Mouse (Mus musculus): ENCODE results near the gene Rbbp8nl.

Rbbp8nl gene

DNA sequence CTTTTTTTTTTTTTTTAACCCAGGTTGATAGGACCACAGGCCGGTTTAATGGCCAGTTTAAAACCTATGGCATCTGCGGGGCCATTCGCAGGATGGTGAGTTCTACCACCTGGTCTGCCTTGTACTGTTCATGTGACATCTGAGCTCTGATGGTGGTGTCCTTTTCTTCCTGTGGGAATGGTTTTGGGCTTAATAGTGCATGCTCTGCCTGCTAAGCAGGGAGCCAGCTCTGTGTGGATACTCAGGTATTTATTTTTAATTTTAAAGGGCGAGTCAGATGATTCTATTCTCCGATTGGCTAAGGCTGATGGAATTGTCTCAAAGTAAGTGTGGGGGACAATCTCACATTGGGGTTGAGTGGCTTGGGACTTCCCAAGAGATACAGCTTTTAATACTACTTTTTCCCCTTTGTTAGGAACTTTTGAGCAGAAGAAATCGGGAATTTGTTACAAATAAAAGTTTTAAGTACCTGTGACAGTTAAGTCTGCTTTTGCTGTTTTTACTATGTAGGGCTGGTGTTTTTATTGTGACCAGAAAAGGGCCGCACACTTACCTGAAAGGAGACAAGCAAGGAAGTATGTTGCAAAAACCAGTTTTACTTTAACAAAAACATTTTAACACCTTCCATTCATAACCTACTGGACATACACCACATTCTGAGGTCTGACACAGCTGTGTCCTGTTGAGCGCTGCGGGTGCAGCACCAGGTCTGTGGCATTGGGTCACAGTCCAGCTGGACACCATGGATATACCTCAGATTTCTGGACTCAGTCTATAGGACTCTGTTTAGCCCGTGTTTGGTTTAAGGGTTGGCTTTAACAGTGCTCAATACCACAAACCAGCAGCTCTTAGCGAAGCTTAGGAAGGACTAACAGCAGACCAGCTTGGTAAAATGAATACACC lies 31.5 kb downstream of the Rbbp8nl start:
- no peak for DNase-seq (ENCODE audit: low spot score)

DNA sequence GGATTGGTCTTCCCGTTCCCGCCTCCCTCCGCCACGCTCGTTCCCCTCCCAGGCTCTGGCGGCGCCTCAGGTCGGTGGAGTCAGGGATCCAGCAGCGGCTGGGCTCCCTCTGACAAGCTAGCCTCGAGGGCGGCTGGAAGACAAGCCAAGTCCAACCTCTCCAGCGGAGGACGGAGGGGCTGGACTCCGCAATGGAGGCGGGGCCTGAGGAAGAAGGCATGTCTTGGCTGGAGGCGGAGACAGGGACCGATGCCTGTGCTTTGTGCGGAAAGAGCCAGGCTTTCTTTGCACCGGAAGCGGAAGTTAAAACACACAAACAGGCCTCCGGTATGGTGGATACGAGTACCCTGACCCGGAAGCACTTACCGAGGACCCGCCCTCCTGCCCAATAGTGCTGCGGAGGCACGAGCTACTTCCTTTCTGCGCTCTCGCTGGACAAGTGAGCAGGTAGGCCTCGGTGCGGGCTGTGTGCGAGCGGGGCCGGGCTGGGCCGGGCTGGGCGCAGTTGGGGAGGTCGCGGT lies 32.6 kb downstream of the Rbbp8nl start, which contains the start of gene Rps21:
Gene Rps21 (plus strand): TSS at position 377 of the 521 bp plus-strand sequence.
- peak; percentile 98 for DNase-seq (ENCODE audit: low spot score)

DNA sequence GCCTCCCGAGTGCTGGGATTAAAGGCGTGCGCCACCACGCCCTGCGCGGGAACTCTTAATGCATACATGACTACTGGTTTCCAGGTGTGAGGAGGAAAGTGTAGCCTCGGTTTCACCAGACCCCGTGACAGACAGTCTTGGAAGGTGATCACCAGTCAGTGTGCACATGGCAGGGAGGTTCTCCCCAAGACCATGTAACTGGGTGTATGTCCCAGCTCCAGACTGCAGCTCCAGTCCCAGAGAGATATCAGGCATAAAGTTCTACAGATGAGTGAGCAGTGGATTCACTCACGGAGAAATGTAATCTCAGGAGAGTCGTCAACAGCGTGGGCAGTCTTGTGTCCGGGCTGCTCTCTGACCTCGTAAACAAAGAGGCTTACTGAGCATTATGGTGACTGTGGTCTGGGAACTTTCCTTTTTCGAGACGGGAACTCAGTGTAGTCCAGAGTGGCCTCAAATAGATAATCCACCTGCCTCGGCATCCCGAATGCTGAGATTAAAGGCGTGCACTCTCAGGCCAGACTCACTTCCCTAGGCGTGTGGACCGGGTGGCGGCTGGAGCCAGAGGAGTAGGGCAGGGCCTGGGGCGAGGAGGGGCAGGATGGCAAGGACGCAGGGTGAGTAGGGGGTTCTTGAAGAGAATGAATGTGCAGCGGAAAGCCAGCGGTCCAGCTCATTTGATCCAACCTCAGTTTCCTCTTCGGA lies 33.2 kb downstream of the Rbbp8nl start:
- no peak for DNase-seq (ENCODE audit: low spot score)

DNA sequence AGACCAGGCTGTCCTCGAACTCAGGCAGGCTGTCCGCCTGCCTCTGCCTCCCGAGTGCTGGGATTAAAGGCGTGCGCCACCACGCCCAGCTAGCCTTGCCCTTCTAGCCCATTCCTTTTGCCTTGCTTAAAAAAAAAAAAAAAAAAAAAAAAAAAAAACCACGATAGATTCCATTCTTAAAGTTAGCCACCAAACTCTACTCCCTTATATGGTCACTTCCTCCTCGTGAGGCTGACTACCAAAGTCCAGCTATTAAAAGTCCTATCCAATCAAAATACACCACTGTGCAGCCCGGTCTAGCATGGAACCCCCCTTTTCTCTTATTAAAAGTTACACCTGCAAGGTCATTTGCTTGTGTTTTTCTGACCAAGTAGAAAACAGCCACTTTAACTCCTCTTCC lies 34.0 kb downstream of the Rbbp8nl start:
- DNase-seq (ENCODE audit: low spot score): no peak

DNA sequence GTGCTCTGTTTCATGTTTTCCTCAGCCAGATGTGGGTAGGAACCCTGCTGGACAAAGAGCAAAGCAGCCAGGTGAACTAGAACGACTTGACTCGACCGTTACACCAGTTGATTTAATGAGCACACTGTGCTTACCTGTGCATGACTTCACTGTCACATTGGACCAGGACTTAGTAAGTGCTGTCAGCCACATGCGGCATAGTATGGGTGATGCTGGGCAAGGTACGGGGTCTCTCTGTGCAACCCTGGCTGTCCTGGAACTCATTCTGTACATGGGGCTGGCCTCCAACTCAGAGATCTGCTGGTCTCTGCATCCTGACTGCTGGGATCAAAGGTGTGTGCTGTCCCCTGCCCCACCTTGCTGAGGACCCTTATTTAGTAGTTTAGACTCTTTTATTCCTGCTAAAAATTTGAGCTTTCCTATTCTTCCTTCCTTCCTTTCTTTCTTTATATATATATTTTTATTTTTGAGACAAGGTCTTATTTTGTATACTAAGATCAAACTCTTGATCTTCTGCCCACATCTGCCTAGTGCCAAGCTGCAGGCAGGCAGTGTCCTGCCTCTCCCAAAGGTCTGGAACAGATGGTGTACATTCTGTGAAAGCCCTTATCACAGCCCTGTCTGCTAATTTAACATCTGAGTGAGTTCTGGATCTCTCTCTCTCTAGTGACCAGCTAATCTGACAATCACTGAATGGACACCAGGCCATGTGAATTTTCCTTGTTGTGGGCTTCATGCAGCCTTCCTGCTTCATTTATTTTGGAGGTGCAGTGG lies 35.1 kb downstream of the Rbbp8nl start:
- DNase-seq (ENCODE audit: low spot score): no peak

DNA sequence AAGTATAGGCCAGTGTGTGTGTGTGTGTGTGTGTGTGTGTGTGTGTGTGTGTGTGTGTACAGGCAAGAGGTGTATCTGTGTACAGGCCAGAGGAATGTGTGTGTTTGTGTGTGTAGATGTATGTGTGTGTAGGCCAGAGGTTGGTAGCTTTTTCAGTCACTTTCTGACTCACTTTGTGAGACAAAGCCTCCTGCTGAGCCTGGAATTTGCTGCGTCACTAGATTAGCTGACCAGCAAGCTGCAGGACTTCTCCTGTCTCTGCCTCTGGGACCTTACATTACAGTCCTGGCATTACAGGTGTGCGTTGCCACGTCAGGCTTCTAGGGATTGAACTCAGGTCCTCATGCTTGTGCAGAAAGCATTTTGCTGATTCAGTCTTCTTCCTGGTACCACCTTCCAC lies 37.8 kb downstream of the Rbbp8nl start:
- DNase-seq (ENCODE audit: low spot score): no peak

DNA sequence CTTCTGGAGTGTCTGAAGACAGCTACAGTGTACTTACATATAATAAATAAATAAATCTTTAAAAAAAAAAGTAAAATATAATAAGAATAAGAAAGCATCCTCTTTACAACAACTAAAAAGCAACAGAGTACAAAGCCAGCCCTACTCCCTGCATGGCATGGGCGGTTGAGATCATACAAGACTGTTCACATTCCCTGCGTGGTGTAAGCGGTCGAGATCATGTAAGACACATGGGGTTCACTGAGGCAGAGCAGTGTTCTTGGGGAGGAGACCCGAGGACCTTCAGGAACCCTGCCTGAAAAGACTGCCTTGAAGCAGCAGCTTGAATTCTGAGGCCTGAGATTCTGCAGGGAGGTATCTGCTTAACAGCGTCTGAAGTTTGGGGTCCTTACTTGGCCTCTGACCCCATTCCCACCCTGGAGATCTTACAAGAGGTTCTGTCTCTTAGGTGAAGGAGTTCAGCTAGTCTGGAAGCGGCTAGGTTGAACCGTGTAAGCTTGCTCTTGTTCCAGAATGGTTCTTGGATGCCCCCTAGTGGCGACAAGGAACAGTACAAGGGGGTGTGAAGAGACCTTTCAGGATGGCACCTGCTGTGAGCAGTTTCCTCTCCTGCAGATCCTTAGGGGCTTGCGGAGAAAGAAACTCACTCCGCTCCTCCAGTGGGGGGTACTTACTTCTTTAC lies 38.6 kb downstream of the Rbbp8nl start:
- peak; percentile 70 for DNase-seq (ENCODE audit: low spot score)

DNA sequence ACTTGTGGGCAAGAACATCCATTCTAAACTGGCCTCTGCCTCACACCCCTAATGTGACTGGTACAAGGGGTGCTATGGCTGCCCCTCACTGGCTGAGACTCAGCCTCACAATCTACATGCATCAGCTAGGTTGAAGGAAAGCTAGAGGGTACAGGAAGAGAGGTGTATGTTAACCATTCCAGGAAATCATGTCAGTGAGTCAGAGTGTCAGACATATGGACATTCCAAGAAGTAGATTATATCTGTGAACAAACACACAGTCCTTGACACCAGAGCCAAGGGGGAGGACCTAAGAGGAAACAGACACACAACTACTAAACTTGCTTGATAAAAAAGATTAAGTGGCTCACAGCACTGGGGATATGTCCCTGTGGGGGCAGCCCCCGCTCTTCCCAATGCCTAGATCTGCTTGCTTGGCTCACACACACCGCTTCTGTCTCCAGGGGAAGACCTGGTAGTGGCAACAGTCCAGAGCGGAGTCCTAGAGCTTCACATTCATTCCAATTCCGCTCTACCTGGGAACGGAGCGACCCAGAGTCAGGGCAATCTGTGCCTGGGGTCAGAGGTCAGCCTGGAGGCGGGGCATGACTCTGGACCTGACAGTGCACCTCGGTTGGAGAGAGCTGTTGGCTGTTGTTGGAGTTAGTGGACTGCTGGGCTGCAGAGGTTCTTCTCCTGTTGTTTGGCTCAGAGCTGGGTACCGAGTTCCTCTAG lies 40.6 kb downstream of the Rbbp8nl start:
- DNase-seq (ENCODE audit: low spot score): no peak

DNA sequence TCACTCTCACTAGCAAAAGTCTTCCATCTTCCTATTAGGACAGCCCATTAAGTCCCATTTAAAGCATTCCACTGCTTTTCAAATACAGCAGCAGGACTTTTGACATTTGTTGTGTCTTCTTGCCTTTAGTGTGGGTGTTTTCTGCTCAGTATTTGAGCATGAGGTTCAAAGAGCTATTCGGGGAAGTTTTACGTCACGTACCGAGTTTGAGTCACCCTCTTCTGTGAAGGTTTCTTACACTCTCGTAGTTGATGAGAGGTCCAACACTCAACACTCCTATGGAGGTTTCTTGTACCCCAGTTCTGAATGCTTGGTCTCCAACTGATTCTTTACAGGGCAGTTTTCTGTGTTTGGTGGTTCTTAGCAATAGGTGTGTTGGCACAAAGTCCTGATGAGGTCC lies 41.8 kb downstream of the Rbbp8nl start:
- DNase-seq (ENCODE audit: low spot score): no peak

DNA sequence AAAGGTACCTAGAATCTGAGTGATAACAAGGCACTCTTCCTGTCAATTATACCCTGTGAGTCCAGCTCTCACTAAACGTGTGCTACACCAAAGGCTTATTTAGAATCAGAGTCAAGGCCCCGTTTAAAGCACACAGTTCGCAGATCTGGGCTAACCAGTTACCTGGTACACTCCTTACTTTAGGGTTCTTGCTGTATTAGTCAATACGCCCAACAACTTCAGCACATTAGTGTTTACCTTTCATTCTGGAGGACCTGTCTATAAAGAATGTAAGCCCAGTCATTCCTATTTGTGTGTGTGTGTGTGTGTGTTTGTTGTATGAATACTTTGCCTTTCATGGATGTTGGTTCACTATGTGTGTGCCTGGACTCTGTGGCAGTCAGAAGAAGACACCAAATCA lies 46.6 kb downstream of the Rbbp8nl start:
- DNase-seq (ENCODE audit: low spot score): no peak

DNA sequence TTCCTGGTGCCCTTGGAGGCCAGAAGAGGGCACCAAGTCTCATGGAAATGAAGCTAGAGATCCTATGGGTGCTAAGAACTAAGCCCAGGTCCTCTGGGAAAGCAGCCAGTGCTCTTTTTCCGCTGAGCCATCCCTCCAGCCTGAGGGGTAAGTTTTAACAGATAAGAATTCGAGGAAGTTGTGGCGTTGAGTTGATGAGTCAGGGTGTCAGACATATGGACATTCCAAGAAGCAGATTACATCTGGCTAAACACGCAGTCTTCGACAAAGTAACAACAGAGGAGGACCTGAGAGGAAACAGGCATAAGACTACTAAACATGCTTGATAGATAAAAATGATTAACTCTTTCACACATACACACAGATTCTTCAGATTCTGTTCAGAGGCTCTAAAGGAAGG lies 51.1 kb downstream of the Rbbp8nl start:
- no peak for DNase-seq (ENCODE audit: low spot score)

DNA sequence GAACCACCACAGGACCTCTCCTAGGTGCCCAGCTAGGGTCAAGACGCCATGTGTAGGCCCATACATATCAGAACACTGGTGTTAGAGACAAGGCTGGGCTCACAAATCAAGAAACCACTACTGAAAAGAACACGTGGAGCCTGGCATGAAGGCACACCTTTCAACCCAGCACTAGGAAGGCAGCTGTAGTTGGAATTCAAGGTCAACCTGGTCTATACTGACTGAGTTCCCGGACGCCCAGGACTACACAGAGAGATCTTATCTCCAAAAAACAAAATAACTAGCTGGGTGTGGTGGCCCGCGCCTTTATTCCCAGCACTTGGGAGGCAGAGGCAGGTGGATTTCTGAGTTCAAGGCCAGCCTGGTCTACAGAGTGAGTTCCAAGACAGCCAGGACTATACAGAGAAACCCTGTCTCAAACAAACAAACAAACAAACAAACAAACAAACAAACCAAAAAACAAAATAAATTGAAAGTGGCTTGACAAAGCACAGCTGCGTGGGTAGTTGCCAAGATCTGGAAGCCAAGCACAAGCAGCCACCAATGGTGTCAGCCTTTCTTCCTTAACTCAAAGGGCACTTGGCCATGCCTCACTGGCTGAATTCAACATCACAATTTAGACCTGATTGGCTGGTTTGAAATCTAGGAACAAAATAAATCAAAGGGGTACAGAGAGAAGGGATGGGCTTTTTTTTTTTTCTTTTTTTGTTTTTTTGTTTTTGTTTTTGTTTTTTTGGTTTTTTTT lies 51.9 kb downstream of the Rbbp8nl start:
- no peak for DNase-seq (ENCODE audit: low spot score)

DNA sequence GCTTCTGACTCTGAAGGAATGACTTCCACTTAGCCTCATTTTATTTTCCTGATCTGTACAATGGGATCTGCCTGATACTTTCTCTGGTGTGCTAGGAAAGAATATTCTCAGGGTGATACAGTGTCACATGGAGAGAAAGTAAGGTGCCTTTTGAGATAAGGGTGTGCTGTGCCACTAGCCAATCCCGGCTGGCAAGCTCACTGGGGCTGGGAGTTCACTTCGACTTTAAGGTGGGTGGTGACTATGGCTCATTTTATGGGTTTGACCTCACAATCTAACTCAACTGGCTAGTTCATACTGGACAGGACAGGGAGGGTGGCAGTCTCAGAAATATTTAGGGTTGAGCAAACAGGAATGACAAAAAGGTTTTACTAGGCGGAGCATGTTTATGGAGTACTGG lies 52.7 kb downstream of the Rbbp8nl start:
- DNase-seq (ENCODE audit: low spot score): no peak

DNA sequence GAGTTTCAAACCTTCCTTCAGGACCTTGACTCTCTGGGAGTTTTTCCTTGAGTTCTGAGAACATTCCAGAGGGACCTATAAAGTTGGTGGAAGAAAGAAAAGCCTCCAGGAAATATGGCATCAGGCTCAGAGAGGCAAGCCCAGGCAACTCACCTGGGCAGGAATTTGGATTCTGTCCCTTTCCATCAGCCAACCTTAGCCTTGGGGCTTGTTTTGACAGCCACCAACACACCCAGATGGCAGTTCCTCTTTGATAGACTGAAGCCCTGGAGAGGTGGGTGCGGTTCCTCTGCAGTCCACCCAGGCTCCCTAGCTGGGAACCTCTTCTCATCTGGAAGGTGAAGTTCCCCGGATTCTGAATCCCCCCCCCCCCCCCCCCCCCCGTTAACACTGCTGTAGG lies 53.2 kb downstream of the Rbbp8nl start:
- no peak for DNase-seq (ENCODE audit: low spot score)

DNA sequence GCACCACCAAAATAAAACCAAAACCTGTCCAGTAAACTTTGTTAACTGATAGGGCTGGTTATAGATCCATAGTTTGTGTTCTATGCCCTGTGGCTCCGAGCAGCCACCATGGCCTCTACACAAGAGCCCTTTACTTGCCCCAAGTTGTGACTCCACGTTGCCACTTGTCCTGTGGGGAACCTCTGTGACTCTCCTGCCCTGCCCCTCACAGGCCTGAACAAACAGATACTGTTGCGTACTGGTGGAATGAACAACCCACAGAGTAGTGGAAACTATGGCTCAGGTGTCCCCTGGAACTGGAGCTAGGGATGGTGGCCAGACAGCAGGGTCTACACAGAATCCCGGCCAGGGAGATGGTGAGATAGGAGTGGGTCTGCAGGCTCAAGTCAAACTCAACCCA lies 53.9 kb downstream of the Rbbp8nl start:
- DNase-seq (ENCODE audit: low spot score): no peak

DNA sequence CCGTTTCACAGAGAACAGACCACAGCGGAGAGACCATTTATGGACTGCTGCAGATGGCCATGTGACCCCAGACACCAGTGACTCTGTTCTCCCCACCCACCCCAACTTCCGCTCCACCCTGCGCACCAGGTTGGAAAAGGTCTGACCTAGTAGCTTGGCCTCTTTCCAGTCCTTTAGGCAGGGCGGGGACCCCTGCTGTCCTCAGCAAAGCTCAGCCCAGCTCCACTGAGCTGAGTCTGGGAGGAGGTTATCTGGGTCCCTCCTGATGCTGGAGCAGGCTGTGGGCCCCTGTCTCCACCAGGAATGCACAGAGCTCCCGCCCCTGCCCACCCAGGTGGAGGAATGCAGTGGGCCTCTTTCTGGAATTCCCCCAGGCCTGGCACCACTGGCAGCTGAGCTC lies 54.7 kb downstream of the Rbbp8nl start:
- DNase-seq (ENCODE audit: low spot score): no peak

DNA sequence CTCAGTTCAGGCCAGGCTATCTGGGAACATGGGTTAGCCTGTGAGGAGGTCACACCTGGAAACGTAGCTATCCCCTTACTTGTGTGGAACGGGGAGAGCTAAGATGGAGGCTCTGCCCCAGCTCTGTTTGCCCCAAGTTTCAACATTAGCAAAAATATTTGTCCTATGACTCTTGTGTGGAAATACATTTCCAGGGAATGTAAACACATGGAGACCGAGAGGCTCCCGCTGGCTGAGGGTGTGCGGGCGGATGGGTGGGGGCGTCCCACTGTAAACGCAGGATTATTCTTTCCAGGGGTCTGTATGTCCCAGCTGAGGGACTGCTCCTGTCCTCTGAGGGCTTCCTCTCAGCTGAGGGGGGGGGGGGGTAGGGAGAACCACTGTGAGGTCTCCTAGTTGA lies 55.3 kb downstream of the Rbbp8nl start:
- no peak for DNase-seq (ENCODE audit: low spot score)

DNA sequence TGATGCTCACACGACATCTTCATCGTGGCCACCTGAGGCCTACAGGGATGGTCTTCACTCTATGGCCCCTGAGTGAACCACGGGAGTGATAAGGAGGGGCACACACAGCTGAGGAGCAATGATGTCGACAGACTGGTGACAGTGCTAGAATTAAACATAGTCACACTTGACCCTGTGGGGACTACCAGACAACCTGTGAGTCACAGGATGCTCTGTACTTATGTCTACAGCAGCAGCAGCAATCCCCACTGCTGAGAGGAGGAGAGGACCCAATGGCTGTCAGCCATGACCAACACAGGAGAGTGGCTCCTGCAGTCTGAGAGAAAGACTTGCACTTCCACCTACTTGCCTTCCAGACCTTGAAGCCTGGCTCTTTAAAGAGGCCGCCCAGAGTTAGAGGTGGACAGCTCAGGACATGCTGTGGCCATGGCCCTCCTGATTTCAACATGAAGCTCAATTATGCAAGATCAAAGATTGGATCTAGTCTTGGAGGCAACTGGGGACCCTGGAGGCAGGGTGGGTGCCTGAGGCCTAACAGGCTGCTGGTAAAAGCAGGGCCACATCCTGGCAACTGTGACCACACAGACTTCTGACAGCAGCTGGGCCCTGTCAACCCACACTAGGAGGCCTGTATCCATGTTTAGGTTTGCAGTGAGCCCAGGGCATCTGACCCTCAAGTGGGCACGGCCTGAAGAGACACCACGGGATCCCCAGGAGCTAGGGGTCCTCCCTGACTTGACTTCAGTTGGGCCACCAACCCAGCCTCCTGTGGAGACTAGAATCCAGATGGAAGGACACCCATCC lies 56.4 kb downstream of the Rbbp8nl start:
- no peak for DNase-seq (ENCODE audit: low spot score)

DNA sequence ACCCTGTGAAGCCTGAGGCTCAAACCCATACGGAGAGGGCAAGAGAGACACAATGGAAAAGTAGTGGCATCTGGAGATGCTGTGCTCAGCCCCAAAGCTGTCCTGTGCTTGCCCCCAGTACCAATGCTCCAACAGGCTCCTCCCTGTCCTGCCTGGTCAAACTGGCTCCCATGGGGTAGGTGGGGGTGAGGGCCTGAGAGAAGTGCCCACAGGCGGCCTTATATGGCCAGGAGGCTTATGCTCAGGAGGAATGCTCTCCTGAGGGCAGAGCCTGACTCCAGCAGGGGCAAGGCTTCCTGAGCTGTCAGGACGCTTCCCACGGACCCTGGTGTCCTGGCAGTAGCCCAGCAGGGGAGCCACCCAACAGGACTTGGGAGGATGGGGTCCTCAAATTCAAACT lies 59.2 kb downstream of the Rbbp8nl start:
- no peak for DNase-seq (ENCODE audit: low spot score)

DNA sequence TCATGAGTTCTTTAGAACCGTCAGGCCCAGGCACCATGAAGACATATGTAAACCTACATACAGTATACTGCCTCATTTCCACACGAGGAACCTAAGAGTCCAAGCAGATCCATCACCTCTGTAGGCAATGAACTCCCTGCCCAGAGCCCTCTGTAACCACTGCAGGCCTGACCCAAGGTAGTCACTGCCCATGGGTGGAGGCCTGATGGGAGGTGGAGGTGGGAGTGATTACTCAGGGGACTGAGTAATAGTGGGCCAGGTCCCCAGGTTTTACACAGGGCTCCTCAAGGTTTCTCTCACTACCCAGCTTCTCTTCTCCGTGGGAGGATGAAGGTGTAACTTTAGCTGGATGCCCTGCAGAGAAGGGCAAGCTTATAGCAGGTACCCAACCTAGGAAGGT lies 60.5 kb downstream of the Rbbp8nl start:
- no peak for DNase-seq (ENCODE audit: low spot score)
